Mouse (Mus musculus): Measurements from ENCODE around the gene Trim67. TPM values are rescaled to one million over a fixed set of nuclear protein-coding genes. Genes with fewer than 3 reads are reported as not detected.

The Trim67 gene
- polyA plus RNA-seq, 1 experiment from 2014 or later = 29.6 TPM

Other genes starting within 250 kb of the Trim67 start
- 1.0 TPM in 2 replicates for gene Agt, start 223.4 kb upstream of the Trim67 start, polyA plus RNA-seq (2015; fragmentation: Nextera tagmentation; extraction: Ambion mirVana)
- gene Capn9, start 217.0 kb upstream of the Trim67 start, polyA plus RNA-seq (2015; fragmentation: Nextera tagmentation; extraction: Ambion mirVana) = 0.07 and 0.26 TPM in 2 replicates
- gene 2310022B05Rik, start 129.7 kb upstream of the Trim67 start, polyA plus RNA-seq (2015; fragmentation: Nextera tagmentation; extraction: Ambion mirVana) = 21.0 and 23.8 TPM in 2 replicates
- 61.8 and 66.1 TPM in 2 replicates for gene Ttc13, start 71.1 kb upstream of the Trim67 start, polyA plus RNA-seq (2015; fragmentation: Nextera tagmentation; extraction: Ambion mirVana)
- 35.6 and 40.2 TPM in 2 replicates for gene Arv1, start 71.0 kb upstream of the Trim67 start, polyA plus RNA-seq (2015; fragmentation: Nextera tagmentation; extraction: Ambion mirVana)
- 1.1 and 1.8 TPM in 2 replicates for gene Fam89a, start 41.3 kb upstream of the Trim67 start, polyA plus RNA-seq (2015; fragmentation: Nextera tagmentation; extraction: Ambion mirVana)
- 74.7 and 79.5 TPM in 2 replicates for gene Gnpat, start 69.9 kb downstream of the Trim67 start, polyA plus RNA-seq (2015; fragmentation: Nextera tagmentation; extraction: Ambion mirVana)
- gene 2810004N23Rik, start 70.0 kb downstream of the Trim67 start, polyA plus RNA-seq (2015; fragmentation: Nextera tagmentation; extraction: Ambion mirVana) = 26.2 and 26.9 TPM in 2 replicates
- gene Exoc8, start 104.6 kb downstream of the Trim67 start, polyA plus RNA-seq (2015; fragmentation: Nextera tagmentation; extraction: Ambion mirVana) = 14.6 and 15.2 TPM in 2 replicates
- 8.8 and 9.3 TPM in 2 replicates for gene Sprtn, start 104.8 kb downstream of the Trim67 start, polyA plus RNA-seq (2015; fragmentation: Nextera tagmentation; extraction: Ambion mirVana)
- 15.5 and 16.9 TPM in 2 replicates for gene Egln1, start 156.2 kb downstream of the Trim67 start, polyA plus RNA-seq (2015; fragmentation: Nextera tagmentation; extraction: Ambion mirVana)
- 199 and 201 TPM in 2 replicates for gene Tsnax, start 219.9 kb downstream of the Trim67 start, polyA plus RNA-seq (2015; fragmentation: Nextera tagmentation; extraction: Ambion mirVana)